Mouse (Mus musculus): ENCODE data around the gene Uvrag. TPM values are rescaled to one million over a fixed set of nuclear protein-coding genes. Genes with fewer than 3 reads are reported as not detected.

Gene Uvrag
- polyA plus RNA-seq, 1 experiment from 2014 or later: 25.8 TPM

- Histone ChIP-seq H3K27me3 (replicated peaks; ENCODE audit: control insufficient read depth, insufficient read depth, low read length) (no peaks in the 10 kb centered on the region), H3K36me3 (ENCODE audit: control insufficient read depth, insufficient read depth, low read length) (no peaks in the 10 kb centered on the region), H3K27ac (ENCODE audit: low read depth) (no peak overlapping the region), H3K4me3 (ENCODE audit: low read depth, low read length) (no peak overlapping the region), H3K4me2 (ENCODE audit: low read length) (no peak overlapping the region), H3K4me1 (replicated peaks; ENCODE audit: control insufficient read depth, insufficient read depth, low read length) (peaks cover 11% of the 10 kb centered on the region), H3K9ac (ENCODE audit: low read length) (no peak overlapping the region), H3K9me3 (ENCODE audit: control insufficient read depth, low read length) (no peaks in the 10 kb centered on the region)
- no peak for DNase-seq (ENCODE audit: low spot score)
- WGBS: 91% methylated on average over 2 of the region's 2 CpGs
- ATAC-seq (replicated peaks; ENCODE audit: low FRiP score, low TSS enrichment, low read depth): no peak
Observed at GRCm38 (mm10) chr7:99159446-99159845, 18.5 kb upstream of the Uvrag start.

- Histone ChIP-seq H3K4me1 (replicated peaks; ENCODE audit: control insufficient read depth, insufficient read depth, low read length) (peaks cover 12% of the 10 kb centered on the region), H3K4me2 (ENCODE audit: low read length) (no peak overlapping the region), H3K9me3 (ENCODE audit: control insufficient read depth, low read length) (no peaks in the 10 kb centered on the region), H3K36me3 (ENCODE audit: control insufficient read depth, insufficient read depth, low read length) (no peaks in the 10 kb centered on the region), H3K27me3 (replicated peaks; ENCODE audit: control insufficient read depth, insufficient read depth, low read length) (no peaks in the 10 kb centered on the region), H3K4me3 (ENCODE audit: low read depth, low read length) (no peak overlapping the region), H3K27ac (ENCODE audit: low read depth) (no peak overlapping the region), H3K9ac (ENCODE audit: low read length) (no peak overlapping the region)
- no peak for ATAC-seq (replicated peaks; ENCODE audit: low FRiP score, low TSS enrichment, low read depth)
- whole genome bisulfite sequencing: 78% methylated on average over 5 of the region's 5 CpGs
- DNase-seq (ENCODE audit: low spot score): no peak
Observed at GRCm38 (mm10) chr7:99158904-99159303, 18.0 kb upstream of the Uvrag start.

DNA sequence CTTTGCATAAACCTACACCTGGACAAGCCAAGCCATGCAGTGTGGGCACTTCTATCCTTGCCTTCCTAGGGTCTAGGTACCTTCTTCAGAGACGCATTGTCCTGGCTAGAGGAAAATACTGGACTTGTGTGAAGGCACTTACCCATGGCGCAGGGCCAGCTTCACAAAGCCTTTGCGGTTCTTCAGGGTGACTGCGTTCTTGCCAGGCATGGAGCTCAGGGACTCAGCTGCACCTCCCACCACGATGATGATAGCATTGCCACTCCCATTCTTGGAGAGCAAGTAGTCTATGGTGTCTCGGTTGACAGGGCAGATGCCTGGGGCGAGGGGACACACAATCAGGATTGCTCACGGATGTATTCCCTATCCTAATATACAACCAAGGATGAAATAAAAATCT lies 17.1 kb upstream of the Uvrag start:
- H3K9ac ChIP-seq (ENCODE audit: low read length): no peak overlapping the region
- no peaks in the 10 kb centered on the region for H3K9me3 ChIP-seq (ENCODE audit: control insufficient read depth, low read length)
- H3K4me1 ChIP-seq (replicated peaks; ENCODE audit: control insufficient read depth, insufficient read depth, low read length): peaks cover 12% of the 10 kb centered on the region
- no peak overlapping the region for H3K27ac ChIP-seq (ENCODE audit: low read depth)
- no peaks in the 10 kb centered on the region for H3K27me3 ChIP-seq (replicated peaks; ENCODE audit: control insufficient read depth, insufficient read depth, low read length)
- H3K4me2 ChIP-seq (ENCODE audit: low read length): no peak overlapping the region
- H3K4me3 ChIP-seq (ENCODE audit: low read depth, low read length): no peak overlapping the region
- WGBS: 82% methylated on average over 8 of the region's 8 CpGs
- no peak for DNase-seq (ENCODE audit: low spot score)
- no peak for ATAC-seq (replicated peaks; ENCODE audit: low FRiP score, low TSS enrichment, low read depth)
- no peaks in the 10 kb centered on the region for H3K36me3 ChIP-seq (ENCODE audit: control insufficient read depth, insufficient read depth, low read length)

DNA sequence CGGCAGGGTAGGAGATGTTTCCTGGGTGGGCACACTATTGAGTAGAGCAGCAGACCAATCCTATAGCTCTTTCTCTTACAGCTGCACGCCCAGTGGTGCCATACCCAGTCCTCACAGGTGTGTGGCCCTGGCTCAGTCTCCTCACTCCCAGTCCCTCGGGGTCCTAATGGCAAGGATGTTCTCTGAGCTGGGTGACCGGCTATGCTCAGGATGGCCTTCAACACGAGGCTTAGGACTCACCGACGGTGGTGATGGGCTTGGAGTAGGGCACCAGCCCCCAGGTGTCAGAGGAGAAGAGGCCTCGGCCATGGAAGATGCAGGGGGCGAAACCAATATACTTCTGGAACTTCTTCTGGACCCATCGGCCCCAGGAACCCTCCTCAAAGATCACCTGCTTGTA lies 15.8 kb upstream of the Uvrag start:
- 83% methylated on average over 10 of the region's 10 CpGs for WGBS
- no peak overlapping the region for H3K4me3 ChIP-seq (ENCODE audit: low read depth, low read length)
- H3K4me1 ChIP-seq (replicated peaks; ENCODE audit: control insufficient read depth, insufficient read depth, low read length): peaks cover 12% of the 10 kb centered on the region
- DNase-seq (ENCODE audit: low spot score) (no peak), ATAC-seq (replicated peaks; ENCODE audit: low FRiP score, low TSS enrichment, low read depth) (no peak)
- no peak overlapping the region for H3K4me2 ChIP-seq (ENCODE audit: low read length)
- no peaks in the 10 kb centered on the region for H3K27me3 ChIP-seq (replicated peaks; ENCODE audit: control insufficient read depth, insufficient read depth, low read length)
- H3K27ac ChIP-seq (ENCODE audit: low read depth): no peak overlapping the region
- H3K36me3 ChIP-seq (ENCODE audit: control insufficient read depth, insufficient read depth, low read length): no peaks in the 10 kb centered on the region
- no peak overlapping the region for H3K9ac ChIP-seq (ENCODE audit: low read length)
- H3K9me3 ChIP-seq (ENCODE audit: control insufficient read depth, low read length): no peaks in the 10 kb centered on the region

DNA sequence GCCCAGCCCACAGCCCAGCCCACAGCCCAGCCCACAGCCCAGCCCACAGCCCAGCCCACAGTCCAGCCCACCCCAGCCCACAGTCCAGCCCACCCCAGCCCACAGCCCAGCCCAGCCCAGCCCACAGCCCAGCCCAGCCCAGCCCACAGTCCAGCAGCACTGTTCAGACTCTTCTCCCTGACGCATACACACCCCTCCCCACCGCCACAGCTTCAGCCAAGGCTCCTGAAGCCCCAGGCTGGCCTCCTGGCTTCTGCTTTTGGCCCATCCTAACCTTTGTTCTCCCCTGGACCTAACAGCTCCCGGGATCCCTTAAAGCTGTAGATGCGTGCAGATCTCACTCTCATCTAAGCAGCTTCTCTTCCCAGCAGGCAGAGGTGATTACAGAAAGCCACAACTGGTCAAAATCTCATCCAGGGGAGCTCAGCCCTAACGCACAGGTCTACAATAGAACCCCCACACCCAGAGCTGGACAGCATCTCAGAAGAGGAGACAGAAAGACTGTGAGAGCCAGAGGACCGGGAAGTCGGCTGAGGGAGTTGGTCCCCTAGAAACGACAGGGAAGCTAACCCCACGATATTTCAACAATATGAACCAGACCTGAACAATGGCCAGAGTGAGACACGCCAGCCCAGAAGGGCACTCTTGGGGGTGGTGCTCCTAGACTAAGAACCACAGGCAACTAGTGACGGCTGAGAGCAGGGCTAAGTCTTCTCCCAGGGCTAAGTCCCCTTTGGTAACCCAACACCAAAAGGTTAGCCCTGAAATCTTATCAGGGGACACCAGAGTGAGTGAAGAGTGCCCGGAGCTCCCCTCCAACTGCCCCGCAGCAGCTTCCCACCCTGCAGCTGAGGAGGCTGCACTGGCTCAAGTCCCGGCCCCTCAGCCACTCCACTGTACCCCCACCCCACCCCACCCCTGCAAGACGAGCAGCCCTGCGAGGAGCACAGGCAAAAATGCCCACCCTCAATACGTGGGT lies 14.7 kb upstream of the Uvrag start:
- H3K4me3 ChIP-seq (ENCODE audit: low read depth, low read length): 0 out of 2 replicates have a peak overlapping the region, but pooled peaks have one; percentile 0
- peak; percentile 77 for ATAC-seq (replicated peaks; ENCODE audit: low FRiP score, low TSS enrichment, low read depth)
- peak overlapping the region; percentile 36 for H3K4me2 ChIP-seq (ENCODE audit: low read length)
- WGBS: 12% methylated on average over 15 of the region's 17 CpGs
- H3K27ac ChIP-seq (ENCODE audit: low read depth): peak overlapping the region; percentile 2
- H3K36me3 ChIP-seq (ENCODE audit: control insufficient read depth, insufficient read depth, low read length): no peaks in the 10 kb centered on the region
- peak; percentile 83 for DNase-seq (ENCODE audit: low spot score)
- no peaks in the 10 kb centered on the region for H3K27me3 ChIP-seq (replicated peaks; ENCODE audit: control insufficient read depth, insufficient read depth, low read length)
- H3K9me3 ChIP-seq (ENCODE audit: control insufficient read depth, low read length): no peaks in the 10 kb centered on the region
- no peak overlapping the region for H3K9ac ChIP-seq (ENCODE audit: low read length)
- H3K4me1 ChIP-seq (replicated peaks; ENCODE audit: control insufficient read depth, insufficient read depth, low read length): peaks cover 12% of the 10 kb centered on the region

GRCm38 (mm10) chr7:99154648-99155151 lies 13.8 kb upstream of the Uvrag start:
- WGBS: 59% methylated on average over 8 of the region's 8 CpGs
- Histone ChIP-seq H3K4me2 (ENCODE audit: low read length) (no peak overlapping the region), H3K36me3 (ENCODE audit: control insufficient read depth, insufficient read depth, low read length) (no peaks in the 10 kb centered on the region), H3K9ac (ENCODE audit: low read length) (no peak overlapping the region), H3K4me1 (replicated peaks; ENCODE audit: control insufficient read depth, insufficient read depth, low read length) (peaks cover 12% of the 10 kb centered on the region), H3K27ac (ENCODE audit: low read depth) (no peak overlapping the region), H3K4me3 (ENCODE audit: low read depth, low read length) (no peak overlapping the region), H3K9me3 (ENCODE audit: control insufficient read depth, low read length) (no peaks in the 10 kb centered on the region), H3K27me3 (replicated peaks; ENCODE audit: control insufficient read depth, insufficient read depth, low read length) (no peaks in the 10 kb centered on the region)
- ATAC-seq (replicated peaks; ENCODE audit: low FRiP score, low TSS enrichment, low read depth) (peak; percentile 50), DNase-seq (ENCODE audit: low spot score) (no peak)

DNA sequence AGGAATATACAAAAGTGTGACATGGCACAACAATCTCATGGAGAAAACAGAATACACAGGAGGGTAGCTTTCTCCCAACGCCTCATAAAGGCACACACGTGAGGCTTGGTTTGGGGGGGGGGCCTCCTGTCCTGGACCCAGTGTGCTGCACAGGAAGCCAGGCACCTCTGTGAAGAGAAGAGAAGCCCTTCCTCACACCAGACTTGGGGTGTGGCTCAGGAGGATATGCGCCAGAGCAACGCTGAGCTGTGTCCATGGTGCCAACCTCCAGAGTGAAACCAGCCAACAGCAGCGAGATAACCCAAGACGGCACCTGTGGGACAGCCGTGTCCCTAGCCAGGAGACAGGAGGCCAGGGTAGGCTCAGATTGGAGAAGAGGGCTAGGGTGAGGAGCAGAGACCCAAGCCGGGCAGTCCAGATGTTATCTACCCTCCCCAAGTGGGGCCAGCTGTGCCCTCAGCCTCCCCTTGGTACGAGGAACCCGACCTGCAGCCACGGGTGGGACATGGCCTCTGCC lies 12.8 kb upstream of the Uvrag start:
- ATAC-seq (replicated peaks; ENCODE audit: low FRiP score, low TSS enrichment, low read depth) (no peak), DNase-seq (ENCODE audit: low spot score) (no peak)
- Histone ChIP-seq H3K36me3 (ENCODE audit: control insufficient read depth, insufficient read depth, low read length) (no peaks in the 10 kb centered on the region), H3K9ac (ENCODE audit: low read length) (no peak overlapping the region), H3K4me3 (ENCODE audit: low read depth, low read length) (no peak overlapping the region), H3K27me3 (replicated peaks; ENCODE audit: control insufficient read depth, insufficient read depth, low read length) (no peaks in the 10 kb centered on the region), H3K4me1 (replicated peaks; ENCODE audit: control insufficient read depth, insufficient read depth, low read length) (peaks cover 12% of the 10 kb centered on the region), H3K9me3 (ENCODE audit: control insufficient read depth, low read length) (no peaks in the 10 kb centered on the region), H3K4me2 (ENCODE audit: low read length) (no peak overlapping the region), H3K27ac (ENCODE audit: low read depth) (no peak overlapping the region)
- WGBS: 88% methylated on average over 11 of the region's 11 CpGs

GRCm38 (mm10) chr7:99152756-99153155 lies 11.8 kb upstream of the Uvrag start:
- WGBS: 80% methylated on average over 8 of the region's 8 CpGs
- H3K4me2 ChIP-seq (ENCODE audit: low read length): no peak overlapping the region
- H3K36me3 ChIP-seq (ENCODE audit: control insufficient read depth, insufficient read depth, low read length): no peaks in the 10 kb centered on the region
- H3K9me3 ChIP-seq (ENCODE audit: control insufficient read depth, low read length): no peaks in the 10 kb centered on the region
- H3K4me1 ChIP-seq (replicated peaks; ENCODE audit: control insufficient read depth, insufficient read depth, low read length): peaks cover 12% of the 10 kb centered on the region
- DNase-seq (ENCODE audit: low spot score): no peak
- no peaks in the 10 kb centered on the region for H3K27me3 ChIP-seq (replicated peaks; ENCODE audit: control insufficient read depth, insufficient read depth, low read length)
- H3K4me3 ChIP-seq (ENCODE audit: low read depth, low read length): no peak overlapping the region
- no peak for ATAC-seq (replicated peaks; ENCODE audit: low FRiP score, low TSS enrichment, low read depth)
- no peak overlapping the region for H3K27ac ChIP-seq (ENCODE audit: low read depth)
- no peak overlapping the region for H3K9ac ChIP-seq (ENCODE audit: low read length)

Data from intestine, embryonic 14.5 days (tissue).